Comparison of ENCODE assay signal across 7 mouse cellular contexts in the genomic region with DNA sequence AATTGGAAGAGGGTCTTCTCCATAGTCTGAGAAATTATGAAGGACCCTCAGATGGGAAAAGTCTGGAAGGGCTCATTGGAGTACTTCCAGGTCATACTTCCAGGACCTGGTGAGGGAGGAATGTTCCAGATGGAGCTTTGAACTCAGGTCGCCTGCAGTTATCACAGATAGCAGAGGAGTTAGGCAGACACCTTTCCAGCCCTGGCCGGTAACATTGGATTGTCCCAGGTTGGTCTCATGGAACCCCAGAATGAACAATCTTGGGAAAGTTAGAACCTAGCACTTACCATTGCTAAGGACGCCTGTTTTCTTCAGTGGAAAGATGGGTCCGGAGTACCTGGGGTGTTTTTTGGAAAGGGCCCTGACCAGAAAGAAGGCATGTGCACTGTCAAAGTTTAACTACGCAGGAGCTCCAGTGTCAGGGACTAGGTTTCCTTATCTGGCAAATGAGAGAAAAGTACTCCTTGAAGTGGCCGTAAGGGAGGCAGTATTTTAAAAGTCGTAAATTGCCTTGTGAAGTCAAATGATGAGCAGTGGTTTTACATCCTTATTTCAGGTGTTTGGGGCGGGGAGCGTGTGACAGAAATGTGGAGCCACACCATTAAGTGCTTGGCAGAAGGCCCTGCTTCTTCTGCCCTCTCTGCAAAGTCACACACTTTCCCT. TPM values are rescaled to one million over a fixed set of nuclear protein-coding genes. Genes with fewer than 3 reads are reported as not detected.
A peak's percentile ranks its signal among the peaks of the same experiment; 100 is the strongest.
DNase-seq lines count a peak whose midpoint lies in the region; ATAC-seq and TF ChIP-seq lines count a peak whose summit lies in the region.

No protein-coding gene starts in this region.

- H3K4me2 ChIP-seq in hindbrain, embryonic 15.5 days, result peak overlapping the region; percentile 90

- H3K9me3 ChIP-seq in ES-Bruce4 (replicated peaks; ENCODE audit: control insufficient read depth, insufficient read depth, low read length, poor library complexity, severe bottlenecking), result no peaks in the 10 kb centered on the region
- H3K9me3 ChIP-seq in hindbrain, embryonic 15.5 days, result no peaks in the 10 kb centered on the region

- no peak for ATAC-seq in hindbrain, embryonic 15.5 days (ENCODE audit: low FRiP score, low read depth)
- ATAC-seq in monocyte, adult 5-6 weeks (replicated peaks; ENCODE audit: insufficient number of reproducible peaks, low FRiP score, low TSS enrichment, poor library complexity, severe bottlenecking), result no peak

- H3K4me1 ChIP-seq in ES-Bruce4 (ENCODE audit: control insufficient read depth, insufficient read depth, low read length), result peaks cover 7% of the 10 kb centered on the region
- peaks cover 52% of the 10 kb centered on the region for H3K4me1 ChIP-seq in bone marrow macrophage, adult 2 months (ENCODE audit: control insufficient read depth, insufficient read depth, low read length)
- peaks cover 16% of the 10 kb centered on the region for H3K4me1 ChIP-seq in hindbrain, embryonic 15.5 days (replicated peaks)

- H3K36me3 ChIP-seq in ES-Bruce4 (ENCODE audit: control insufficient read depth, insufficient read depth, low read length, poor library complexity, severe bottlenecking), result peaks cover 27% of the 10 kb centered on the region
- H3K36me3 ChIP-seq in hindbrain, embryonic 15.5 days, result peaks cover 4% of the 10 kb centered on the region; the same call in 1 of the 2 replicates

- peak overlapping the region; percentile 97 for H3K27ac ChIP-seq in ES-Bruce4 (ENCODE audit: insufficient read depth, low read length)
- H3K27ac ChIP-seq in bone marrow macrophage, adult 2 months (ENCODE audit: insufficient read depth, low read depth, low read length), result no peak overlapping the region
- H3K27ac ChIP-seq in hindbrain, embryonic 15.5 days (replicated peaks), result peak overlapping the region; percentile 72; the same call in 1 of the 2 replicates

- H3K27me3 ChIP-seq in ES-Bruce4 (ENCODE audit: control insufficient read depth, insufficient read depth, low read length, poor library complexity, severe bottlenecking), result no peaks in the 10 kb centered on the region
- H3K27me3 ChIP-seq in hindbrain, embryonic 15.5 days, result no peaks in the 10 kb centered on the region

- TF ChIP-seq EP300 in ES-Bruce4 (IDR thresholded peaks at IDR 0.05; ENCODE audit: insufficient read depth, low read depth, low read length), result no peak

- peak overlapping the region; percentile 89 for H3K9ac ChIP-seq in ES-Bruce4 (ENCODE audit: low read depth, poor library complexity, severe bottlenecking)
- H3K9ac ChIP-seq in hindbrain, embryonic 15.5 days, result peak overlapping the region; percentile 71

- peak overlapping the region; percentile 94 for H3K4me3 ChIP-seq in ES-Bruce4 (ENCODE audit: low read depth, low read length)
- H3K4me3 ChIP-seq in bone marrow macrophage, adult 2 months (ENCODE audit: insufficient read depth, low read length), result peak overlapping the region; percentile 69
- peak overlapping the region; percentile 80 for H3K4me3 ChIP-seq in hindbrain, embryonic 15.5 days

- no peak for TF ChIP-seq POLR2A in ES-Bruce4 (IDR thresholded peaks at IDR 0.05; ENCODE audit: insufficient read depth, low read length)
- no peak for TF ChIP-seq POLR2A in bone marrow macrophage, adult 2 months (IDR thresholded peaks at IDR 0.05; ENCODE audit: borderline replicate concordance, low read depth, low read length)

- WGBS in hindbrain, embryonic 15.5 days, result 66% methylated on average over 9 of the region's 9 CpGs

- DNase-seq in lung, postnatal 36 days, result peak; percentile 42
- DNase-seq in testis, postnatal 10 days (ENCODE audit: low spot score), result no peak
- DNase-seq in urinary bladder, postnatal 36 days (ENCODE audit: low spot score in 2 of 2), result no peak

- TF ChIP-seq CTCF in ES-Bruce4 (IDR thresholded peaks at IDR 0.05; ENCODE audit: low read depth, low read length), result no peak
- no peak for TF ChIP-seq CTCF in bone marrow macrophage, adult 2 months (IDR thresholded peaks at IDR 0.05; ENCODE audit: low read depth, low read length)

RNA-seq across cellular contexts. Expression of a gene that starts 1.1 kb away (rescaled TPM):
- 190 and 201 TPM in 2 replicates for polyA plus RNA-seq in ES-Bruce4 (2011; ENCODE audit: insufficient read depth, insufficient read length, low read depth, missing spikeins)
- 18.5 and 21.3 TPM in 2 replicates for polyA plus RNA-seq in bone marrow macrophage, adult 2 months (2012; ENCODE audit: insufficient read depth, insufficient read length, missing spikeins)
- polyA plus RNA-seq in hindbrain, embryonic 15.5 days (2015; fragmentation: Nextera tagmentation; extraction: Ambion mirVana), result 35.0 and 35.4 TPM in 2 replicates
- total RNA-seq in monocyte, adult 5-6 weeks (2017), result 10.0 to 18.0 TPM (median 13.1 TPM) in 3 replicates

RNA-seq across cellular contexts. Expression of a gene that starts 25.8 kb away (rescaled TPM):
- polyA plus RNA-seq in ES-Bruce4 (2011; ENCODE audit: insufficient read depth, insufficient read length, low read depth, missing spikeins), result 57.9 and 67.8 TPM in 2 replicates
- polyA plus RNA-seq in bone marrow macrophage, adult 2 months (2012; ENCODE audit: insufficient read depth, insufficient read length, missing spikeins), result 93.2 and 93.3 TPM in 2 replicates
- 249 and 253 TPM in 2 replicates for polyA plus RNA-seq in hindbrain, embryonic 15.5 days (2015; fragmentation: Nextera tagmentation; extraction: Ambion mirVana)
- total RNA-seq in monocyte, adult 5-6 weeks (2017), result 37.8 to 56.8 TPM (median 40.7 TPM) in 3 replicates

RNA-seq across cellular contexts. Expression of a gene that starts 40.7 kb away (rescaled TPM):
- polyA plus RNA-seq in ES-Bruce4 (2011; ENCODE audit: insufficient read depth, insufficient read length, low read depth, missing spikeins), result not detected in 2 replicates
- polyA plus RNA-seq in bone marrow macrophage, adult 2 months (2012; ENCODE audit: insufficient read depth, insufficient read length, missing spikeins), result not detected in 2 replicates
- 0.38 and 0.46 TPM in 2 replicates for polyA plus RNA-seq in hindbrain, embryonic 15.5 days (2015; fragmentation: Nextera tagmentation; extraction: Ambion mirVana)
- total RNA-seq in monocyte, adult 5-6 weeks (2017), result not detected in 3 replicates

RNA-seq across cellular contexts. Expression of a gene that starts 44.2 kb away (rescaled TPM):
- 95.1 and 100 TPM in 2 replicates for polyA plus RNA-seq in ES-Bruce4 (2011; ENCODE audit: insufficient read depth, insufficient read length, low read depth, missing spikeins)
- polyA plus RNA-seq in bone marrow macrophage, adult 2 months (2012; ENCODE audit: insufficient read depth, insufficient read length, missing spikeins), result 80.2 and 89.8 TPM in 2 replicates
- polyA plus RNA-seq in hindbrain, embryonic 15.5 days (2015; fragmentation: Nextera tagmentation; extraction: Ambion mirVana), result 131 and 132 TPM in 2 replicates
- 11.9 to 30.2 TPM (median 15.1 TPM) in 3 replicates for total RNA-seq in monocyte, adult 5-6 weeks (2017)
